Mouse (Mus musculus) CD8-positive naive resting alpha-beta T cell, adult 2 months (primary cell): Measurements from ENCODE around the gene Mrgprd.

Source experiments
- DNase-seq, 2 experiments: peaks; one replicate each; pipeline ENCODE4 v3.0.0; 2022; ENCODE audit warnings: low read depth in 2 of 2, low spot score in 2 of 2

Mrgprd gene

GRCm38 (mm10) chr7:145302488-145303285, 11.9 kb upstream of the Mrgprd start:
- no peak for DNase-seq

- DNase-seq: no peak
Observed at GRCm38 (mm10) chr7:145304153-145304552, 10.5 kb upstream of the Mrgprd start.

DNA sequence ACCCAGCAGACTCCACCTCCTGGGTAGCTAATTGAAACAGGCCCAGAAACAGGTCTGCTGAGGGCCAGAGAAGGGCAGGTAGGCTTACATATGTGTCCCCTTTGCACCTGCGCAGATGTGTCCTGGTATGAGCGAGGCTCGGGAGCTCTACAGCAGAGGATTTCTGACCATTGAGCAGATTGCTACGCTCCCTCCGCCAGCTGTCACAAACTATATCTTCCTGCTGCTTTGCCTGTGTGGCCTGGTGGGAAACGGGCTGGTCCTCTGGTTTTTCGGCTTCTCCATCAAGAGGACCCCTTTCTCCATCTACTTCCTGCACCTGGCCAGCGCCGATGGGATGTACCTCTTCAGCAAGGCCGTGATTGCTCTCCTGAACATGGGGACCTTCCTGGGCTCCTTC, 7.0 kb upstream of the Mrgprd start:
- no peak for DNase-seq

DNA sequence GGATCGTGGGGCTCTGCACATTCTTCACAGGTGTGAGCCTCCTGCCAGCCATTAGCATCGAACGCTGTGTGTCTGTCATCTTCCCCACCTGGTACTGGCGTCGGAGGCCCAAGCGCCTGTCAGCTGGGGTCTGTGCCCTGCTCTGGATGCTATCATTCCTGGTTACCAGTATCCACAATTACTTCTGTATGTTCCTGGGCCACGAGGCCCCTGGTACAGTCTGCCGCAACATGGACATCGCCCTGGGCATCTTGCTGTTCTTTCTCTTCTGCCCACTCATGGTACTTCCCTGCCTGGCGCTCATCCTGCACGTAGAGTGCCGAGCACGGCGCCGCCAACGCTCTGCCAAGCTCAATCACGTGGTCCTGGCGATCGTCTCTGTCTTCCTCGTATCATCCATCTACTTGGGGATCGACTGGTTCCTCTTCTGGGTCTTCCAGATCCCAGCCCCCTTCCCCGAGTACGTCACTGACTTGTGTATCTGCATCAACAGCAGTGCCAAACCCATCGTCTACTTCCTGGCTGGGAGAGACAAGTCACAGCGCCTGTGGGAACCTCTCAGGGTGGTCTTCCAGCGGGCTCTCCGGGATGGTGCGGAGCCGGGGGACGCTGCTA, 6.5 kb upstream of the Mrgprd start:
- DNase-seq: no peak

GRCm38 (mm10) chr7:145308866-145309265, 5.8 kb upstream of the Mrgprd start:
- no peak for DNase-seq

GRCm38 (mm10) chr7:145309877-145310276, 4.8 kb upstream of the Mrgprd start:
- no peak for DNase-seq

DNA sequence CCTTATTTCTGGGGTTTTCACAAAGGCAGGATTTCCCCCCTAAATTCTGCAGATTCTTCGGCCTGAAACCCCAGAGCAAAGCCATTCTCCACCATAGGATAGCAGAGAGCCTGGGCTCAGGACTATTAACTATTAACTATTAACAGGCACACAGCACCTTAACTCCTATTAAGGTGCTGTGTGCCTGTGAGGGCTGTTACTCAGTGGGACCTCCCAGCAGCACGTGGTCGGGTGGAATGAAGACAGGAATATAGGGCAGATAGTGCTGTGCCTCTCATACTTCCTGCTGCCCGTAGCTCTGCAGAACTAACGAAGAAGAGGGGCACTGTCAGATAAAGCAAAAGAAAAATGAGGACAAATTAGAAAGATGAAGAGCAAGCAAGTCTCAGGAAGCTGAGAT, 4.1 kb upstream of the Mrgprd start:
- DNase-seq: no peak

DNA sequence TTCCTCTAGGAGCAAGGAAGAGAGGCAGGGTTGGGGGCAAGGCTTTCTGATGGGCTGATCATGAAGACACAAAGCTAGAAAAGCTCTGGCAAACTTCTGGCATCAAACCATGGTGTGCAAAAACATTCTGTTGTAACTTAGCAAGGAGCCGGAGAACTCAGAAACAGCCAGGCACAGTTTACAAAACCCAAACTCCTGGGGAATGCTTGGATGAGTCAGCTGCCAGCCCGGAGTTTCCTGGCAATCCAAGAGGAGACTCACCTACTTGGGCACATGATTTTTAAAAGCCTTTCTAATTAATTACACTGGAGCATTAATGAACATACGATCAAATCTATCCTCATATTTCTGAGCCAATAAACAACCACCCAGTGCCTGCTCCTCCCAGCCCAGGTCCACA, 2.5 kb upstream of the Mrgprd start:
- DNase-seq: no peak

- no peak for DNase-seq
Observed at GRCm38 (mm10) chr7:145317522-145317921, 2.9 kb downstream of the Mrgprd start.

GRCm38 (mm10) chr7:145319481-145319880, 4.8 kb downstream of the Mrgprd start:
- DNase-seq: no peak

- no peak for DNase-seq
Observed at GRCm38 (mm10) chr7:145323607-145324006, 9.0 kb downstream of the Mrgprd start.

- DNase-seq: no peak
Observed at GRCm38 (mm10) chr7:145325697-145326096, 11.1 kb downstream of the Mrgprd start.

- DNase-seq: no peak
Observed at GRCm38 (mm10) chr7:145329982-145330381, 15.3 kb downstream of the Mrgprd start.

DNA sequence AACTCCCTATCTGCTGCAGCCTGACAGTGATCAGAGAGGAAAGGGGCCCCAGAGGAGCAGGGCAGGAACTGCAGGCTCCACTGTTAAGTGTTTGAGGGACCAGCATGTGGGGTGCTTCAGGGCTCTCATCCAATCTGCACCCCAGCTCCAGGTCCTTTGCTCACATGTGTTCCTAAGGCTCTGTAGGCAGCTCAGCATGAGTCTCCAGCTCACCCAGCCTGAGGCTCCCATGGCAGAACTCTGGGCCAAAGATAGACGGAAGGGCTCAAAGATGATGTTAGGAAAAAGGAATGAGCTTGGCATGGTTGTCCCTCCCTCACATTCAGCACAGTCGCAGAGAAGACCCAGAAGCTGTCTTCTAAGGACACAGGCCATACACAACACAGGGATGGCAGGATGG, 16.0 kb downstream of the Mrgprd start:
- DNase-seq: no peak

DNA sequence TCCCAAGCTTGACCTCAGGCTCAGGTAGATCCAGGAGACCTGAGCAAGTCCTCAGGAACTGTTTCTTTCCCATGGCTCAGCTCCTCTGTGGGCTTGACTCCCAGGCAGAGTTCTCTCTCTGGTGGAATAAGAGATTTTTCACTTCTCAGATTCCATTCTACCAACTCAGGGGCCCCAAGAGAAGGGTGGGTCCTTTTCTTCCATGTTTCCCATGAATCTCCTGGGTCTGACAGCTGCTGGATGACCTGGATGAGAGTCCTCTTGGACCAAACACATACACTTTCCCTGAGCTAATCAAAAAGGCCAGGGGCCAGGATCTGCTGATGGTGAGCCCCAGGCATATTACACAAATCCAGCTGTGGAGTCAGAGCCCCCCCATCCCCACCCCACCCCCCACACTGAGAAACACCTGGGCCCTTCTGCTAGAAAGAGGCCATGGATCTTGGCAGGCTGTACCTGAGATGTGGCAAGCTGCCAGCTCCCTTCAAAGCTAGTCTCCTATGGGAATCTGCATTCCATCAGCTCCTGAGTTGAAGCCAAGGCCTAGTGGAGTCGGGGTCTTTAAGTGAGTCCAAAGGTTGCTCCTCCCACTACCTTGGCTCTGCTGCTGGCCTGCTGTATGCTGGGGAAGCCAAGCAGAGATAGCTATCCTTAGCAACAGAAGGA, 17.9 kb downstream of the Mrgprd start:
- no peak for DNase-seq

DNA sequence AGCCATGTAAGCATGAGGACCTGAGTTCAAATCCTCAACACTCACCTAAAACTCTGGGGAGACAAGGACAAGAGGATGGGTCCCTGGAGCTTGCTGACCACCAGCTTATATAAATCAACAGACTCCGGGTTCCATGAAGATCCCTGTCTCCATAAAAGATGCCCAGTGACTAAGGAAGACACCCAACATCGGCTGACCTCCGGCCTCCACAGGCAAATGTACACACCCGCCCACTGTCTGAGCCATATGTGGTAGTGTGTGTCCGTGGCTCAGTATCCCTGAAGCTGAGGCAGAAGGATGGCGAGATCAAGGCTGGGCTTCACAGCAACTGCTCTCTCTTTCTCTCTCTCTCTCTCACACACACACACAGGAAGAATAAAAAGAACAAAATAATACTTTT, 19.3 kb downstream of the Mrgprd start:
- DNase-seq: no peak

GRCm38 (mm10) chr7:145334428-145335027, 19.9 kb downstream of the Mrgprd start:
- no peak for DNase-seq

DNA sequence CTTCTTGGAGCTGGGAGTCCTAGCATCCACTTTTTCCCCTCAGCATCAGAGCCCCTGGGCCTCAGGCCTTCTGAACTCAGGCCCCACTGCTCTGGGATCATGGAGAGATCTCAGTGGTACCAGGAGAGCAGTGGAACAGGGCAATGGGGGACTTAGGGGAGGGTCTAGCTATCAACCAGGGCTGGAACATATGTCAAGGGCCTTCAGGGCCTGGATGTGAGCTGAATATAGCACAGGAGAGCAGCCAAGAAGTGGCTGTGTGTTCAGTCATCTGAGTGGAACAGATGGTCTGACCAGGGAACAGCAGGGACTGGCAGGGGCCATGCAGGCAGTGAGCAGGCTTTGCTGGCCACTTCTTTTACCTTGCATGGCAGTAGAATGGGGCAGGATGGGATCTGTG, 20.6 kb downstream of the Mrgprd start:
- no peak for DNase-seq

GRCm38 (mm10) chr7:145335616-145336332, 21.1 kb downstream of the Mrgprd start:
- no peak for DNase-seq

DNA sequence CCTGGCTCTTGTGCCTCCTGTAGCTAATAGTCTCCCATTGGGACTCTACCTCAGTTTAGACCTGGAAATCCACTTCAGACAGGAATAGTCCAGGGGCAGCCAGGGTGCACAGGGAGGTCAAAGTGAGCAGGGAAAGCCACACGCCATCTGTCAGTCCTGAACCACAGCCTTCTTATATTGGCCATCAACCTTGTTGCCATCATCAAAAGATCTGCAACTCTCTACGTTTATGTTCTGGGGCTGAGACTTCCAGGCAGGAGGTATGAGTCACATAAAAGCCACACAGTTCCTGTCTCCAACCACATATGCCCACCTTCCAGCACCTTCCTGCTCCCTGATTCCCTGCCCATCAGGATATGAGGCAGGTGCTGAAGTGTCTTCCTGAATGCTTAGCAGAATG, 23.3 kb downstream of the Mrgprd start:
- no peak for DNase-seq

DNA sequence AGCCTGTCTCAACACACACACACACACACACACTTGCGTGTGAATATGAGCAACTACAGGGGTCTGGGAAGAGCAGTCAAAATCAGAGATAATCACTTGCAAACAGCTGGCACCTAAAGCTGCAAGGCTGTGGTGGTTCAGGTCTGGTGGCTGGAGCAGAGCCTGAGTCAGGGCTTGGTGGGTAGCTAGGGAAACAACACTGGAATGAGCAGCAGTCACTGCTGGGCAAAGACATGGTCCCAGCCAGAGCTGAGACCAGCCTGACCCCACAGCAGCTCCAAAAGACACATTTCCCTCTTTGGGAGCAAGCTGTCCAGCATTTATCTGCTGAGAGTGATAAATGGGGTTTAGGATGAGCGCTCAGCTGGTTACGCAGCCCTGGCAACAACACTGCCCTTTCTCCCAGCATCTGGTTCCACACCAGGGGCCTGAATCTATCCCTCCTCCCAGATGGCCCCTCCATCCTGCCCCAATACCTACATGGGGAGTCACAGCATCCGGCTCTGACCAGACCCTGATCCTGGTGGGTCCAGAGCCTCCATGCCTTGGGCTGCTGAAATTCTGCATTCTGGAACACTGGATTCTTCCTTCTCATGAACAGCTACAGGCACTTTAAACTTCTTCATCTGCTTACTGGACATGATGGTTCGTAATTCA, 25.7 kb downstream of the Mrgprd start:
- DNase-seq: no peak
